Mouse (Mus musculus) Muller cell, postnatal 12 days (primary cell): ENCODE data around the gene Baiap2l1.

Source experiments
- DNase-seq: peaks from one replicate; pipeline ENCODE4 v3.0.0-alpha.2; 2015; ENCODE audit errors: inconsistent ontology term

Baiap2l1 gene

GRCm38 (mm10) chr5:144257451-144258110 is 100.3 kb downstream of the Baiap2l1 start:
- no peak for DNase-seq

- DNase-seq = no peak
Measured at GRCm38 (mm10) chr5:144256888-144257287, 101.0 kb downstream of the Baiap2l1 start.

GRCm38 (mm10) chr5:144256541-144256870 is 101.4 kb downstream of the Baiap2l1 start:
- peak; percentile 7 for DNase-seq

- peak; percentile 88 for DNase-seq
Measured at GRCm38 (mm10) chr5:144255632-144256540, 102.0 kb downstream of the Baiap2l1 start.

GRCm38 (mm10) chr5:144254811-144255631 is 102.9 kb downstream of the Baiap2l1 start:
- DNase-seq = peak; percentile 95

GRCm38 (mm10) chr5:144254122-144254810 is 103.6 kb downstream of the Baiap2l1 start:
- peak; percentile 66 for DNase-seq

- DNase-seq = no peak
Measured at GRCm38 (mm10) chr5:144253212-144253611, 104.7 kb downstream of the Baiap2l1 start.

- DNase-seq = no peak
Measured at GRCm38 (mm10) chr5:144251876-144252577, 105.9 kb downstream of the Baiap2l1 start.

GRCm38 (mm10) chr5:144249871-144250270 is 108.0 kb downstream of the Baiap2l1 start:
- DNase-seq = no peak

- DNase-seq = no peak
Measured at GRCm38 (mm10) chr5:144247906-144248585, 109.9 kb downstream of the Baiap2l1 start.

- DNase-seq = no peak
Measured at GRCm38 (mm10) chr5:144247307-144247706, 110.6 kb downstream of the Baiap2l1 start.

- DNase-seq = no peak
Measured at GRCm38 (mm10) chr5:144246669-144247068, 111.2 kb downstream of the Baiap2l1 start.

GRCm38 (mm10) chr5:144245592-144245991 is 112.3 kb downstream of the Baiap2l1 start:
- DNase-seq = no peak

- DNase-seq = no peak
Measured at GRCm38 (mm10) chr5:144243901-144244487, 113.9 kb downstream of the Baiap2l1 start, which contains the start of gene Bri3. Bri3 (plus strand) TSS chr5:144244437.

GRCm38 (mm10) chr5:144238969-144239368 is 118.9 kb downstream of the Baiap2l1 start:
- DNase-seq = no peak

- DNase-seq = peak; percentile 75
Measured at GRCm38 (mm10) chr5:144234714-144235113, 123.2 kb downstream of the Baiap2l1 start.

- no peak for DNase-seq
Measured at GRCm38 (mm10) chr5:144234222-144234621, 123.7 kb downstream of the Baiap2l1 start.

- DNase-seq = no peak
Measured at GRCm38 (mm10) chr5:144232531-144232930, 125.4 kb downstream of the Baiap2l1 start.

- no peak for DNase-seq
Measured at GRCm38 (mm10) chr5:144231410-144231809, 126.5 kb downstream of the Baiap2l1 start.

GRCm38 (mm10) chr5:144230216-144230615 is 127.7 kb downstream of the Baiap2l1 start:
- no peak for DNase-seq
